Mouse (Mus musculus): ENCODE results near the gene Armh1.
A peak's percentile ranks its signal among the peaks of the same experiment; 100 is the strongest.
"Not testable (repeated sequence)": the region's sequence is repeated elsewhere in the genome, so short reads cannot be mapped to it uniquely, and the experiment has no call there.

Armh1 gene

GRCm38 (mm10) chr4:117221836-117222235 is 30.1 kb downstream of the Armh1 start:
- no peak for DNase-seq (ENCODE audit: low spot score)

- no peak for DNase-seq (ENCODE audit: low spot score)
Measured at GRCm38 (mm10) chr4:117220741-117221515, 31.0 kb downstream of the Armh1 start.

GRCm38 (mm10) chr4:117218517-117219219 is 33.3 kb downstream of the Armh1 start:
- DNase-seq (ENCODE audit: low spot score) = peak; percentile 63

- DNase-seq (ENCODE audit: low spot score) = no peak
Measured at GRCm38 (mm10) chr4:117217029-117217428, 34.9 kb downstream of the Armh1 start.

GRCm38 (mm10) chr4:117214250-117214649 is 37.7 kb downstream of the Armh1 start:
- no peak for DNase-seq (ENCODE audit: low spot score)

- DNase-seq (ENCODE audit: low spot score) = peak; percentile 81
Measured at GRCm38 (mm10) chr4:117210147-117211074, 41.5 kb downstream of the Armh1 start.

- no peak for DNase-seq (ENCODE audit: low spot score)
Measured at GRCm38 (mm10) chr4:117209592-117209991, 42.3 kb downstream of the Armh1 start.

- no peak for DNase-seq (ENCODE audit: low spot score)
Measured at GRCm38 (mm10) chr4:117202992-117203354, 49.0 kb downstream of the Armh1 start.

GRCm38 (mm10) chr4:117202046-117202991 is 49.6 kb downstream of the Armh1 start:
- peak; percentile 71 for DNase-seq (ENCODE audit: low spot score)

- DNase-seq (ENCODE audit: low spot score) = no peak
Measured at GRCm38 (mm10) chr4:117191804-117192203, 60.1 kb downstream of the Armh1 start.

- no peak for DNase-seq (ENCODE audit: low spot score)
Measured at GRCm38 (mm10) chr4:117190660-117191059, 61.3 kb downstream of the Armh1 start.

GRCm38 (mm10) chr4:117189856-117190543 is 61.9 kb downstream of the Armh1 start:
- peak; percentile 54 for DNase-seq (ENCODE audit: low spot score)

GRCm38 (mm10) chr4:117189382-117189855 is 62.5 kb downstream of the Armh1 start:
- DNase-seq (ENCODE audit: low spot score) = peak; percentile 89

- DNase-seq (ENCODE audit: low spot score) = no peak
Measured at GRCm38 (mm10) chr4:117188969-117189368, 63.0 kb downstream of the Armh1 start.

GRCm38 (mm10) chr4:117182759-117183096 is 69.2 kb downstream of the Armh1 start:
- DNase-seq (ENCODE audit: low spot score) = not testable (repeated sequence)

- DNase-seq (ENCODE audit: low spot score) = peak; percentile 92
Measured at GRCm38 (mm10) chr4:117181863-117182758, 69.8 kb downstream of the Armh1 start, which contains the start of gene Kif2c. Gene Kif2c, minus strand, starts transcription at chr4:117182639.

- DNase-seq (ENCODE audit: low spot score) = no peak
Measured at GRCm38 (mm10) chr4:117169936-117170335, 82.0 kb downstream of the Armh1 start.

All from lung, postnatal 25 days (tissue).